26 mouse cellular contexts compared by ENCODE assay signal in genomic region chr6:52235866-52236265, GRCm38 (mm10). TPM values are rescaled to one million over a fixed set of nuclear protein-coding genes. Genes with fewer than 3 reads are reported as not detected.
DNase-seq lines count a peak whose midpoint lies in the region; ATAC-seq and TF ChIP-seq lines count a peak whose summit lies in the region.
"Had no signal": no experiment of that assay in that cellular context is flagged by ENCODE, and none has a peak within 500 bp of the region (broad histone marks: within the 10 kb centered on the region; RNA-seq: fewer than 3 reads in every experiment).

No protein-coding gene starts in this region.

- DNase-seq in gastrocnemius, adult 2 months: no peak
- DNase-seq in gastrocnemius, postnatal 10 days: no peak
- DNase-seq in kidney, adult 11 months: no peak
- DNase-seq in kidney, postnatal 10 days: peak; percentile 18
- no peak for DNase-seq in ovary, postnatal 36 days (ENCODE audit: low spot score)
- DNase-seq: adrenal gland, adult 8-10 months; cerebellum, adult 11-12 months; cerebellum, postnatal 25 days; layer of hippocampus, adult 9-11 months; liver, embryonic 13.5 days; right cerebral cortex, postnatal 25 days; thymus, postnatal 36 days had no signal

- no peaks in the 10 kb centered on the region for H3K9me3 ChIP-seq in kidney, embryonic 15.5 days (replicated peaks)
- H3K9me3 ChIP-seq in limb, embryonic 15.5 days: no peaks in the 10 kb centered on the region
- H3K9me3 ChIP-seq: forebrain, embryonic 13.5 days; hindbrain, embryonic 10.5 days; liver, embryonic 13.5 days; lung, embryonic 15.5 days; midbrain, embryonic 12.5 days had no signal

- H3K4me3 ChIP-seq in gastrocnemius, adult 2 months: peak overlapping the region; percentile 73
- H3K4me3 ChIP-seq in kidney, embryonic 15.5 days (replicated peaks): peak overlapping the region; percentile 76
- peak overlapping the region; percentile 59 for H3K4me3 ChIP-seq in limb, embryonic 15.5 days
- H3K4me3 ChIP-seq: forebrain, embryonic 13.5 days; hindbrain, embryonic 10.5 days; liver, embryonic 13.5 days; lung, embryonic 15.5 days; midbrain, embryonic 12.5 days had no signal

- intact Hi-C loops in gastrocnemius, adult 2 months (cut with DNase I): no loop called here

- no peaks in the 10 kb centered on the region for H3K36me3 ChIP-seq in kidney, embryonic 15.5 days
- H3K36me3 ChIP-seq in limb, embryonic 15.5 days: no peaks in the 10 kb centered on the region
- H3K36me3 ChIP-seq: hindbrain, embryonic 10.5 days; liver, embryonic 13.5 days; lung, embryonic 15.5 days; midbrain, embryonic 12.5 days had no signal

- H3K4me2 ChIP-seq in kidney, embryonic 15.5 days: peak overlapping the region; percentile 74
- H3K4me2 ChIP-seq in limb, embryonic 15.5 days: peak overlapping the region; percentile 67
- H3K4me2 ChIP-seq: forebrain, embryonic 13.5 days; liver, embryonic 13.5 days; lung, embryonic 15.5 days; midbrain, embryonic 12.5 days had no signal

- WGBS in kidney, embryonic 15.5 days: 17% methylated on average over 6 of the region's 6 CpGs
- 35% methylated on average over 6 of the region's 6 CpGs for WGBS in limb, embryonic 15.5 days

- H3K4me1 ChIP-seq in kidney, embryonic 15.5 days: peaks cover 38% of the 10 kb centered on the region
- H3K4me1 ChIP-seq in limb, embryonic 15.5 days: peaks cover 32% of the 10 kb centered on the region
- H3K4me1 ChIP-seq: liver, embryonic 13.5 days had no signal

- H3K9ac ChIP-seq in kidney, embryonic 15.5 days: peak overlapping the region; percentile 96
- peak overlapping the region; percentile 85; the same call in 1 of the 2 replicates for H3K9ac ChIP-seq in limb, embryonic 15.5 days
- H3K9ac ChIP-seq: forebrain, embryonic 13.5 days; liver, embryonic 13.5 days; lung, embryonic 15.5 days; midbrain, embryonic 12.5 days had no signal

- no peak for ATAC-seq in kidney, embryonic 15.5 days (replicated peaks; ENCODE audit: low FRiP score)
- no peak for ATAC-seq in limb, embryonic 15.5 days (ENCODE audit: insufficient number of reproducible peaks, low FRiP score, low TSS enrichment, low read depth)
- ATAC-seq in activated CD4-positive, CD25-positive, alpha-beta regulatory T cell, adult 4 months: no peak
- ATAC-seq: forebrain, embryonic 13.5 days had no signal

- H3K27me3 ChIP-seq in kidney, embryonic 15.5 days: peaks cover 11% of the 10 kb centered on the region; the same call in 1 of the 2 replicates
- H3K27me3 ChIP-seq in limb, embryonic 15.5 days: peaks cover 4% of the 10 kb centered on the region; the same call in 1 of the 2 replicates

- H3K27ac ChIP-seq in gastrocnemius, adult 2 months: peak overlapping the region; percentile 93
- H3K27ac ChIP-seq in kidney, embryonic 15.5 days: peak overlapping the region; percentile 97
- H3K27ac ChIP-seq in limb, embryonic 15.5 days: peak overlapping the region; percentile 96
- H3K27ac ChIP-seq: forebrain, embryonic 13.5 days; hindbrain, embryonic 10.5 days; liver, embryonic 13.5 days; lung, embryonic 15.5 days; macrophage; midbrain, embryonic 12.5 days; stomach, postnatal 0 days had no signal

- TF ChIP-seq CTCF in gastrocnemius, adult 2 months (IDR thresholded peaks at IDR 0.05): no peak

RNA-seq across cellular contexts. Expression of gene Hoxa10, which starts 4.8 kb away (rescaled TPM):
- 10 to 100 TPM; 17.4 to 17.7 TPM for total RNA-seq in gastrocnemius, adult 2 months (2021)
- 10 to 100 TPM; 30.2 to 30.8 TPM for total RNA-seq in gastrocnemius, postnatal 10 days (2021)
- polyA plus RNA-seq in kidney, embryonic 15.5 days (2015; fragmentation: Nextera tagmentation; extraction: Ambion mirVana): 157 and 172 TPM in 2 replicates
- 86.8 and 108 TPM in 2 replicates for polyA plus RNA-seq in limb, embryonic 15.5 days (2015; fragmentation: Nextera tagmentation; extraction: Ambion mirVana)
- polyA plus RNA-seq in activated CD4-positive, CD25-positive, alpha-beta regulatory T cell, adult 4 months (2017; shearing (Covaris generic)): not detected
- total RNA-seq: left cerebral cortex, postnatal 10 days; MEL had no signal
- polyA plus RNA-seq: heart, embryonic 16.5 days; hindbrain, embryonic 10.5 days; macrophage; midbrain, embryonic 12.5 days; stomach, postnatal 0 days had no signal

RNA-seq across cellular contexts. Expression of gene Hoxa9, which starts 5.0 kb away (rescaled TPM):
- 1 to 10 TPM; 7.5 to 8.8 TPM for total RNA-seq in gastrocnemius, adult 2 months (2021)
- total RNA-seq in gastrocnemius, postnatal 10 days (2021): 10 to 100 TPM in 1 of 2 experiments, 1 to 10 TPM in 1; 7.8 to 11.2 TPM
- 53.4 and 65.1 TPM in 2 replicates for polyA plus RNA-seq in kidney, embryonic 15.5 days (2015; fragmentation: Nextera tagmentation; extraction: Ambion mirVana)
- 30.8 and 34.0 TPM in 2 replicates for polyA plus RNA-seq in limb, embryonic 15.5 days (2015; fragmentation: Nextera tagmentation; extraction: Ambion mirVana)
- polyA plus RNA-seq in activated CD4-positive, CD25-positive, alpha-beta regulatory T cell, adult 4 months (2017; shearing (Covaris generic)): under 1 TPM in 1 of 2 experiments, not detected in 1; 0.11 TPM
- total RNA-seq: left cerebral cortex, postnatal 10 days; MEL had no signal
- polyA plus RNA-seq: brain, embryonic 14.5 days; forebrain, embryonic 13.5 days; hindbrain, embryonic 10.5 days; midbrain, embryonic 12.5 days had no signal

RNA-seq across cellular contexts. Expression of gene Hoxa11, which starts 9.7 kb away (rescaled TPM):
- 1 to 10 TPM; 1.0 to 4.3 TPM for total RNA-seq in gastrocnemius, adult 2 months (2021)
- total RNA-seq in gastrocnemius, postnatal 10 days (2021): 1 to 10 TPM; 4.4 to 5.6 TPM
- 34.3 and 34.8 TPM in 2 replicates for polyA plus RNA-seq in kidney, embryonic 15.5 days (2015; fragmentation: Nextera tagmentation; extraction: Ambion mirVana)
- 23.3 and 33.4 TPM in 2 replicates for polyA plus RNA-seq in limb, embryonic 15.5 days (2015; fragmentation: Nextera tagmentation; extraction: Ambion mirVana)
- polyA plus RNA-seq in activated CD4-positive, CD25-positive, alpha-beta regulatory T cell, adult 4 months (2017; shearing (Covaris generic)): not detected
- total RNA-seq: adrenal gland, adult 8-10 months; granulocyte monocyte progenitor cell, adult 5-6 weeks; left cerebral cortex, postnatal 10 days; MEL had no signal
- polyA plus RNA-seq: brain, embryonic 14.5 days; heart, embryonic 16.5 days; hindbrain, embryonic 10.5 days; liver, embryonic 13.5 days; lung, embryonic 15.5 days; macrophage; midbrain, embryonic 12.5 days; stomach, postnatal 0 days had no signal

RNA-seq across cellular contexts. Expression of gene Hoxa7, which starts 14.2 kb away (rescaled TPM):
- 1 to 10 TPM; 4.7 to 5.0 TPM for total RNA-seq in gastrocnemius, adult 2 months (2021)
- total RNA-seq in gastrocnemius, postnatal 10 days (2021): 1 to 10 TPM; 9.4 to 9.7 TPM
- 26.7 and 27.2 TPM in 2 replicates for polyA plus RNA-seq in kidney, embryonic 15.5 days (2015; fragmentation: Nextera tagmentation; extraction: Ambion mirVana)
- 12.0 and 12.9 TPM in 2 replicates for polyA plus RNA-seq in limb, embryonic 15.5 days (2015; fragmentation: Nextera tagmentation; extraction: Ambion mirVana)
- polyA plus RNA-seq in activated CD4-positive, CD25-positive, alpha-beta regulatory T cell, adult 4 months (2017; shearing (Covaris generic)): not detected
- total RNA-seq: left cerebral cortex, postnatal 10 days; MEL had no signal
- polyA plus RNA-seq: forebrain, embryonic 13.5 days; hindbrain, embryonic 10.5 days; midbrain, embryonic 12.5 days had no signal

RNA-seq across cellular contexts. Expression of gene Gm28308, which starts 22.7 kb away (rescaled TPM):
- total RNA-seq in gastrocnemius, adult 2 months (2021): under 1 TPM in 1 of 2 experiments, not detected in 1; 0.82 TPM
- total RNA-seq in gastrocnemius, postnatal 10 days (2021): not detected
- 0.92 TPM in 1 of 2 replicates, not detected in the other for polyA plus RNA-seq in kidney, embryonic 15.5 days (2015; fragmentation: Nextera tagmentation; extraction: Ambion mirVana)
- 0.70 TPM in 1 of 2 replicates, not detected in the other for polyA plus RNA-seq in limb, embryonic 15.5 days (2015; fragmentation: Nextera tagmentation; extraction: Ambion mirVana)
- polyA plus RNA-seq in activated CD4-positive, CD25-positive, alpha-beta regulatory T cell, adult 4 months (2017; shearing (Covaris generic)): not detected
- total RNA-seq: granulocyte monocyte progenitor cell, adult 5-6 weeks; left cerebral cortex, postnatal 10 days; MEL had no signal
- polyA plus RNA-seq: brain, embryonic 14.5 days; forebrain, embryonic 13.5 days; heart, embryonic 16.5 days; hindbrain, embryonic 10.5 days; liver, embryonic 13.5 days; lung, embryonic 15.5 days; macrophage; midbrain, embryonic 12.5 days; stomach, postnatal 0 days had no signal

Comparison
In these comparisons a context has a peak if more than half of its experiments do, and no peak if none do; other contexts are left out.
1. RNA of gene Hoxa10, which starts 4.8 kb away (polyA plus RNA-seq): 157 to 172 TPM in kidney, embryonic 15.5 days and 86.8 to 108 TPM in limb, embryonic 15.5 days; not detected in activated CD4-positive, CD25-positive, alpha-beta regulatory T cell, adult 4 months; every median in the first group is over 10 times any median in the second.
2. RNA of gene Hoxa9, which starts 5.0 kb away (polyA plus RNA-seq): 53.4 to 65.1 TPM in kidney, embryonic 15.5 days and 30.8 to 34.0 TPM in limb, embryonic 15.5 days; 0.11 TPM in activated CD4-positive, CD25-positive, alpha-beta regulatory T cell, adult 4 months; every median in the first group is over 10 times any median in the second.
3. RNA of gene Hoxa11, which starts 9.7 kb away (polyA plus RNA-seq): 34.3 to 34.8 TPM in kidney, embryonic 15.5 days and 23.3 to 33.4 TPM in limb, embryonic 15.5 days; not detected in activated CD4-positive, CD25-positive, alpha-beta regulatory T cell, adult 4 months; every median in the first group is over 10 times any median in the second.
4. Peak in every context shown above with its lines, with median percentiles within 50 percentile points of each other: H3K27ac ChIP-seq and H3K4me3 ChIP-seq.